Mouse (Mus musculus) liver, embryonic 14.5 days (tissue): Measurements from ENCODE around the gene Pafah1b2. TPM values are rescaled to one million over a fixed set of nuclear protein-coding genes. Genes with fewer than 3 reads are reported as not detected.

ENCODE experiments used
- ATAC-seq: fragments of 200-750 bp; cut with Nextera tagmentation; 2 replicates; pipeline ENCODE4 v1.8.0; 2017; ENCODE audit warnings: moderate number of reproducible peaks, mild to moderate bottlenecking, moderate library complexity; ENCODE audit not compliant: insufficient read depth
- DNase-seq, 3 experiments: peaks; one replicate each; pipeline ENCODE4 v3.0.0-alpha.2; 2012 to 2013; ENCODE audit warnings: low read depth in 3 of 3, low spot score in 3 of 3
- H3K27ac ChIP-seq: fragments of 300-500 bp; sonication (generic); 2 replicates; pipeline ENCODE4 v1.5.1; 2014; ENCODE audit warnings: moderate library complexity, mild to moderate bottlenecking, control low read depth, inconsistent platforms
- H3K27me3 ChIP-seq: fragments of 300-500 bp; sonication (generic); 2 replicates; pipeline ENCODE4 v1.6.1; 2014; ENCODE audit warnings: mild to moderate bottlenecking, low read length, moderate library complexity; ENCODE audit not compliant: control insufficient read depth, insufficient read depth
- H3K36me3 ChIP-seq: fragments of 300-500 bp; sonication (generic); replicated peaks from 2 replicates; pipeline ENCODE4 v1.6.1; 2014; ENCODE audit warnings: low read depth; ENCODE audit not compliant: control insufficient read depth, insufficient read depth
- H3K4me1 ChIP-seq, 2 experiments: fragments of 200-500 bp in 1 of 2; fragments of 300-500 bp in 1 of 2; sonication (generic) in 1 of 2; replicated peaks; 2 replicates each; pipeline ENCODE4 v1.6.1; 2012 to 2014; ENCODE audit warnings: antibody characterized with exemption in 1 of 2, inconsistent platforms in 1 of 2, low read length in 1 of 2; ENCODE audit not compliant: control insufficient read depth in 2 of 2, insufficient read depth in 2 of 2
- H3K4me2 ChIP-seq: fragments of 300-500 bp; sonication (generic); 2 replicates; pipeline ENCODE4 v1.6.1; 2014; ENCODE audit warnings: low read depth, mild to moderate bottlenecking, control low read depth, moderate library complexity
- H3K4me3 ChIP-seq, 2 experiments: fragments of 200-500 bp in 1 of 2; fragments of 300-500 bp in 1 of 2; sonication (generic) in 1 of 2; 2 replicates each; pipeline ENCODE4 v1.5.1; 2012 to 2014; ENCODE audit warnings: low read depth in 2 of 2, low read length in 2 of 2, mild to moderate bottlenecking in 2 of 2, control low read depth in 1 of 2, inconsistent platforms in 1 of 2, moderate library complexity in 1 of 2; ENCODE audit not compliant: insufficient read depth in 1 of 2
- H3K9ac ChIP-seq: fragments of 300-500 bp; sonication (generic); replicated peaks from 2 replicates; pipeline ENCODE4 v1.6.1; 2014; ENCODE audit warnings: mild to moderate bottlenecking, control low read depth, moderate library complexity
- H3K9me3 ChIP-seq: fragments of 300-500 bp; sonication (generic); 2 replicates; pipeline ENCODE4 v1.6.1; 2016; ENCODE audit warnings: low read length, mixed read lengths; ENCODE audit not compliant: control insufficient read depth
- CTCF ChIP-seq: IDR thresholded peaks from 2 replicates; pipeline ENCODE4 v1.5.1; 2016; ENCODE audit warnings: antibody characterized with exemption, low read depth, control low read depth
- EP300 ChIP-seq: IDR thresholded peaks from 2 replicates; pipeline ENCODE4 v1.6.1; 2016; ENCODE audit warnings: antibody characterized with exemption, low read depth
- WGBS: fragments of 180-500 bp; shearing (Covaris S2); extraction: QIAGEN DNeasy Blood & Tissue Kit; methylation state at CpG from one replicate; pipeline ENCODE4 v1.1.7; 2014; ENCODE audit not compliant: insufficient replicate concordance; 5-methylcytosine and 5-hydroxymethylcytosine counted together
- polyA plus RNA-seq, 2 experiments: library from polyadenylated mRNA; depleted of rRNA in 1 of 2; stranded (reverse) in 1 of 2; unstranded in 1 of 2; fragments of >200 nt; fragmentation: Nextera tagmentation in 1 of 2; extraction: Ambion mirVana in 1 of 2; gene quantifications; 2 replicates each; pipeline versions ENCODE4 v1.2.1 to v1.2.3; 2012 to 2014

Gene Pafah1b2
- polyA plus RNA-seq, 2 experiments: 23.1 to 59.6 TPM

DNA sequence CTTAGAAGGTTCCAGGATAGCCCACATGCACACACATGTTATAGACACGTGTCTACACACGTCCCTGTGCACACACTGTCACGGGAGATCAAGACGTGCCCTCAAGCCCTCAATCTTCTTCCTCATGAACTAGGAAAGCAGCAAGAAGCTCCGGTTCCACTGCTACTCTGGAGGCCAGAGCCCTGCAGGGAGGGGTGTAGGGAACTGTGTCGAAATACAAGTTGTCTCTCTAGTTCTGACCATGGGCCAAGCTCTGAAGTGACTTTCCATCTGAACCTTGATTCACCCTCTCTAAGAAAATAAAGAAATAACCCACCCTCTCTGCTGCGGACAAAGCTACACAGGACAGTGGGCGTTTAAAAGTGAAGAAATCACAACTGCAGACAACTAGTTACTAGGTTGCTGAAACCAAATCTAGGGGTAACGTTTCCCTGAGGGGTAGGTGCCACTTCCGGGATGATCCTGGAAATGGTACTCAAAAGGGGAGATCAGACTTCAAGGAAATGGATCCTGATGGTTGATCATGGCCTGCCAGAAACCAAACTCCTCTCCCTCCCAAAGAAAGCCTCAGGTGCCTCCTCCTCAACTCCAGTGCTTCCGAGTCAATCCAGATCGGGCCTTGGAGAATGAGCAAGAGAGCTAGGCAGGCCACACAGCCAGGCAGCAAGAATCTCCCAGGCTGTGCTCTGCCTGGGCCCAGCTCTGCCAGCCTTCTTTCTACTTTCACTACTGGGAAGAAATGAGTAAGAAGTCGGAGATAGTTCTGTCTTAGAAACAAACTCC lies 58.8 kb downstream of the Pafah1b2 start:
- peak overlapping the region; percentile 86 to 88 for H3K4me3 ChIP-seq
- DNase-seq (no peak), ATAC-seq (no peak)
- H3K36me3 ChIP-seq: peaks cover 27% of the 10 kb centered on the region
- no peaks in the 10 kb centered on the region for H3K27me3 ChIP-seq
- H3K4me1 ChIP-seq: peaks cover 3 to 16% of the 10 kb centered on the region in 2 experiments; a peak in 3 of 4 replicates
- H3K9ac ChIP-seq: peak overlapping the region; percentile 94
- WGBS: 54% methylated on average over 13 of the region's 13 CpGs
- peak overlapping the region; percentile 93 for H3K4me2 ChIP-seq
- H3K27ac ChIP-seq: peak overlapping the region; percentile 81
- TF ChIP-seq EP300: no peak
- no peak for TF ChIP-seq CTCF
- no peaks in the 10 kb centered on the region for H3K9me3 ChIP-seq

DNA sequence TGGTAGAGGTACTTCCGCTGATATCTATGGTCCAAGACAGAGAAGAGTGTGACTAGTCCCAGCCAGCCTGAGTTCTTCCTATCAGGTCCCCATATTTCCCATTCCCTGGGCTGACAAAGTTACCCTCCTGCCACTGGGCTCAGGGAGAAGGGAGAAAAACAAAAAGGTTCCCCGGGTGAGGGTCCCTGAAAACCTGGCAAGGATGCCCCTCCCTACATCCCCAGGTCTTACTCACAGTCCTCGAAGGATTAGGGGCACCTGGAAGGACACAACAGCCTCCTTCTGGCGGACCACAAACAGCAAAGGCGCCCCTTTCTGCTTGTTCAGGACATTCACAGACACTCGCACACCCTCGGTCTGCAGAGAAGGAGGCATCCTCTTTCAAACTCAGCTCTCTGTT lies 59.6 kb downstream of the Pafah1b2 start:
- TF ChIP-seq EP300 (no peak), CTCF (no peak)
- Histone ChIP-seq H3K9me3 (no peaks in the 10 kb centered on the region), H3K4me1 (peaks cover 3 to 16% of the 10 kb centered on the region in 2 experiments; a peak in 3 of 4 replicates), H3K9ac (no peak overlapping the region), H3K27ac (no peak overlapping the region), H3K36me3 (peaks cover 30% of the 10 kb centered on the region), H3K4me3 (peak overlapping the region in 1 of 2 experiments; percentile 88; a peak in 2 of 4 replicates), H3K4me2 (peak overlapping the region; percentile 93), H3K27me3 (no peaks in the 10 kb centered on the region)
- no peak for DNase-seq
- 80% methylated on average over 7 of the region's 7 CpGs for WGBS
- ATAC-seq: no peak

DNA sequence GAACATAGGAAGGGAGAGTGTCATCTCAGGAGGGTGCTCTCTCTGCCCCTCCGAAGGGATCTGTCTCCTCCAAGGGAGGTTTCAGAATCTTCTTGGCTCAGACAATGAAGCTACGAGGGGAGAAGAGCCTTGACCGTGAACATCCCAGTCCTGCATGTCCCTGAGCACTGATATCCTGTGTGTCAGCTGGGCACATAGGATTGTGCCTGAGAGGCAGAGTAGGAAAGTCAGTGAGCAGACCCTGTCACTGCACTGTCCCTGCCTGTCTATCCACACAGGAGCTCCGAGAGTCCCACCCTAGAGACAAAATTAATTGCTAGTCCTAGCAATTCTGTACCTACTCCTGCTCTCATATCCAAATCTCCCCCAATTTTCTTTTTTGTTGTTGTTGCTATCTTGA lies 60.4 kb downstream of the Pafah1b2 start:
- no peak for DNase-seq
- no peak overlapping the region for H3K27ac ChIP-seq
- H3K9me3 ChIP-seq: no peaks in the 10 kb centered on the region
- no peak overlapping the region for H3K4me2 ChIP-seq
- ATAC-seq: no peak
- TF ChIP-seq EP300 (no peak), CTCF (no peak)
- H3K27me3 ChIP-seq: no peaks in the 10 kb centered on the region
- no peak overlapping the region for H3K9ac ChIP-seq
- WGBS: 86% methylated on average over 4 of the region's 4 CpGs
- H3K4me3 ChIP-seq: no peak overlapping the region
- peaks cover 30% of the 10 kb centered on the region for H3K36me3 ChIP-seq
- peaks cover 3 to 16% of the 10 kb centered on the region in 2 experiments; a peak in 3 of 4 replicates for H3K4me1 ChIP-seq

DNA sequence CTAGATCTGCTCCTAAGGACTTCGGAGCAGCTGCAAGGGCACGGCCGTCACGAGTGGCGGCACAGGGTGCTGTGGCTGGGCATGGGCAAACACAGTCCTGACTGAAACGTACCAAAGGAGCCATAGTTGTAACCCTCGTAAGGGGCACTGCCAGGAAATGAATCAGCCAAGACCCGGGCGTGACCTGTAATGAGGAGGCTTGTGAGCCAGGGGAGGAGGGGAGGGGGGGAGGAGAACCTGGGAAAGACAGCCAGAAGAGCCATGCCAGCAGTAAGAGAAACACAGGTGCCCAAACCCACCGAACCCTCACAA lies 65.7 kb downstream of the Pafah1b2 start:
- Histone ChIP-seq H3K9ac (no peak overlapping the region), H3K27ac (no peak overlapping the region), H3K36me3 (peaks cover 33% of the 10 kb centered on the region), H3K4me3 (no peak overlapping the region), H3K27me3 (no peaks in the 10 kb centered on the region), H3K9me3 (peaks cover 3% of the 10 kb centered on the region; the same call in 1 of the 2 replicates), H3K4me1 (peaks cover 15 to 32% of the 10 kb centered on the region in 2 experiments), H3K4me2 (no peak overlapping the region)
- 86% methylated on average over 10 of the region's 10 CpGs for WGBS
- TF ChIP-seq EP300 (no peak), CTCF (no peak)
- no peak for DNase-seq
- no peak for ATAC-seq

DNA sequence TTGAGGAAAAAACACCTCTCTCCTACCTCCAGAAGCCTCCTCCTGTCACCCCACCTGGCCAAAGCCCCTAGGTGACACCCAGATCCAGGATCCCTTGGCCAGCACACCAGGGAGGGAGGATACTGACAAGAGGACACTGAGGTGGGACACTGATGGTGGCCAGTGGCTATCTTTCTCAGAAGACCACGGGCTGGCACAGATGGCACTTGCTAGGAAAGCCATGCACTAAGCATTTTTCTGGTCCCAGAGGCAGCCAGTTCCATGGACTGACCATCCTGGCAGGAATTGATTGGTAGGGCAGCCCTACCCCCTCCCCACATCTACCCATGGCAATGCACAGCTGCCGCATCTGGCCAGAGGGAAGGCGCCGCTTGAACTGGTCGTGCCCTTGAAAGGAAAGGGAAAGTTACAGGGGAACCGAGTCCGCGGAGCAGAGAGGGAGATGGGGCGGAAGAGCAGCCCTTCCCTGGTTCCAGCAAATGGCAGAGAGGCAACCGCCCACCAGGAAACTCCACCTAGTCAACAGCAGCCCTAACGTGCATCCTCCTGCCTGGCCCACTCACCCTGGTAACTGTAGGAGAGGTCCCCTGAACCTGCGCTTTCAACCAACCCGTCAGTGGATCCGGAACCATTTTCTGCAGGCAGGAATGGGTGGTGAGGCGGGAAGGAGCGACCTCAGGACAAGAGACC lies 66.2 kb downstream of the Pafah1b2 start:
- 84% methylated on average over 16 of the region's 16 CpGs for WGBS
- Histone ChIP-seq H3K4me3 (no peak overlapping the region), H3K27ac (no peak overlapping the region), H3K27me3 (no peaks in the 10 kb centered on the region), H3K9me3 (peaks cover 3% of the 10 kb centered on the region; the same call in 1 of the 2 replicates), H3K36me3 (peaks cover 30% of the 10 kb centered on the region), H3K4me1 (peaks cover 17 to 35% of the 10 kb centered on the region in 2 experiments), H3K4me2 (no peak overlapping the region), H3K9ac (no peak overlapping the region)
- no peak for TF ChIP-seq CTCF
- no peak for TF ChIP-seq EP300
- DNase-seq (no peak), ATAC-seq (no peak)
